Mouse (Mus musculus) megakaryocyte, embryonic 14.5 days (primary cell): ENCODE measurements at regions not wholly inside any gene's neighbourhood (a gene's known extent, or its start where the extent isn't known, plus 50 kb on each side); places are given as distances from the start of the nearest gene placed in this dataset.

Experiments used
- FLI1 ChIP-seq: IDR thresholded peaks from 2 replicates; pipeline ENCODE4 v1.6.1; 2012; ENCODE audit warnings: low read length, inconsistent platforms, mixed read lengths
- GATA1 ChIP-seq: IDR thresholded peaks from 3 replicates; pipeline ENCODE4 v1.6.1; 2012; ENCODE audit warnings: mixed read lengths, low read length, inconsistent platforms, borderline replicate concordance

GRCm38 (mm10) chr7:40539789-40540188 is 358.3 kb upstream of the Vstm2b start:
- TF ChIP-seq GATA1 (no peak), FLI1 (no peak)
